Comparison of ENCODE assay signal across 17 mouse cellular contexts in genomic region chr6:114798715-114799114, GRCm38 (mm10).
"Had no signal": no experiment of that assay in that cellular context is flagged by ENCODE, and none has a peak within 500 bp of the region (broad histone marks: within the 10 kb centered on the region; RNA-seq: fewer than 3 reads in every experiment).

No protein-coding gene starts in this region.

- H3K4me3 ChIP-seq: liver, embryonic 13.5 days; midbrain, embryonic 12.5 days; midbrain, embryonic 15.5 days; neural tube, embryonic 12.5 days; neural tube, embryonic 15.5 days had no signal

- H3K9me3 ChIP-seq: liver, embryonic 13.5 days; midbrain, embryonic 15.5 days; neural tube, embryonic 12.5 days; neural tube, embryonic 15.5 days had no signal

- ATAC-seq: lung, postnatal 0 days; midbrain, embryonic 15.5 days had no signal

- H3K9ac ChIP-seq: liver, embryonic 13.5 days; lung, embryonic 14.5 days; midbrain, embryonic 12.5 days; midbrain, embryonic 15.5 days; neural tube, embryonic 12.5 days; neural tube, embryonic 15.5 days had no signal

- H3K4me2 ChIP-seq: liver, embryonic 13.5 days; lung, embryonic 14.5 days; midbrain, embryonic 12.5 days; midbrain, embryonic 15.5 days; neural tube, embryonic 12.5 days; neural tube, embryonic 15.5 days had no signal

- H3K27me3 ChIP-seq: liver, embryonic 13.5 days; midbrain, embryonic 12.5 days; midbrain, embryonic 15.5 days; neural tube, embryonic 12.5 days; neural tube, embryonic 15.5 days had no signal

- H3K36me3 ChIP-seq: liver, embryonic 13.5 days; midbrain, embryonic 12.5 days; midbrain, embryonic 15.5 days; neural tube, embryonic 12.5 days; neural tube, embryonic 15.5 days had no signal

- H3K27ac ChIP-seq: liver, embryonic 13.5 days; macrophage; midbrain, embryonic 12.5 days; midbrain, embryonic 15.5 days; neural tube, embryonic 12.5 days; neural tube, embryonic 15.5 days; stomach, postnatal 0 days had no signal

- DNase-seq: kidney, adult 9 months; kidney, postnatal 14 days; kidney, postnatal 4 days; liver, embryonic 13.5 days; lung, embryonic 14.5 days; right cerebral cortex, adult 18-20 months; right cerebral cortex, postnatal 14 days; right cerebral cortex, postnatal 4 days; thymus, adult 2 months; thymus, postnatal 25 days had no signal

- H3K4me1 ChIP-seq: midbrain, embryonic 15.5 days had no signal
